Mouse (Mus musculus): ENCODE measurements around the gene Disc1. TPM values are rescaled to one million over a fixed set of nuclear protein-coding genes. Genes with fewer than 3 reads are reported as not detected.
A peak's percentile ranks its signal among the peaks of the same experiment; 100 is the strongest.

Disc1 gene
- total RNA-seq, 4 experiments from 2014 or later: 4.3 to 5.0 (median 4.8) TPM

DNA sequence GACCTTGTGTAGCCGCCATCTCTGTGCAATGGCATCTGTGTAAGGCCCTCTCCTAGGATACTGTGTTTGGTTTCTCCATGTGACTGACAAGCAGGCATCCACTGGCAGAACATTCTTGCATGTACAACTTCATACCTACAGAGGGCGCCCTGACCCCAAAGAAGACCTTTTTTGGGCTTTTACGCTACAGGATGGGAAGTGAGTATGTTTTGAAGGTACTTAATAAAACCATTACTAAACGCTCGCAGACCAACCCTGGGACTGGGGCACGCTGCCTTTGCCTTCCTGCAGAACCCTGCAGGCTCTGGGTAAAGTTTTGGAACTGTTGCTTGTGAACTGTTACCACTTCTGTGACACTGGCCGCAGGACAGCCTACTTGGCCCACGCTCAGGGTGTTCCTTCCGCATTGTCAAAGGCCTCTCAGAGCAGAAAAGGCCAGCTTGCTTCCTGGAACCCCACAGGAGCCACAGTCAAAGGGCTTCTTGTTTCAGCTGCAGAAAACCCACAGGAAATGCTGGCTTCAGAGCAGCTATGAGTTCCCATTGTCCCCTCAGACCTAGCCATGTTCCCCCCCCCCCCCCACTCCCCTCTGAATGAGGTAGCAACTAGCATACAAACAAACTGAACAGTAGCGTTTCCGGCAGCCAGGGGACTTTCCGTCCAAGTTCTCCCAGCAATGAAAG is 13.1 kb downstream of the Disc1 start:
- DNase-seq (ENCODE audit: low spot score in 2 of 2): peak; percentile 81

DNA sequence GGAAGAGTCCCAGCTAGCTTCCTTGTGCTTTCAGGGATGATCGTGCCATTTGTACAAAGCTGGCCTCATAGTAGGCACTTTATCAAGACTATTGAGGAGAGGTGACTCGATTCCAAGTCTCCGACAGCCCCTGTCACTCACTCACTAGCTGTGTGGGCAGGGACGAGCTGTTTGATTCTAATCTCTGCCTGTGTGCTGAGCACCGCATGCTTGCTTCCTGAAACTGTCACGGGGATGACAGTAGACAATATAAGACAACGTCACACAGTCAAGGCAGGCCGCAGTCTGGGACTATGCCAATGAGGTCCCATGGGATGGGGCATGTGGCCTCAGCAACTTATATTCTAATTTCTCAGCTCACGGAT is 13.6 kb downstream of the Disc1 start:
- peak in 1 of 2 experiments; percentile 43 for DNase-seq (ENCODE audit: low spot score in 2 of 2)

DNA sequence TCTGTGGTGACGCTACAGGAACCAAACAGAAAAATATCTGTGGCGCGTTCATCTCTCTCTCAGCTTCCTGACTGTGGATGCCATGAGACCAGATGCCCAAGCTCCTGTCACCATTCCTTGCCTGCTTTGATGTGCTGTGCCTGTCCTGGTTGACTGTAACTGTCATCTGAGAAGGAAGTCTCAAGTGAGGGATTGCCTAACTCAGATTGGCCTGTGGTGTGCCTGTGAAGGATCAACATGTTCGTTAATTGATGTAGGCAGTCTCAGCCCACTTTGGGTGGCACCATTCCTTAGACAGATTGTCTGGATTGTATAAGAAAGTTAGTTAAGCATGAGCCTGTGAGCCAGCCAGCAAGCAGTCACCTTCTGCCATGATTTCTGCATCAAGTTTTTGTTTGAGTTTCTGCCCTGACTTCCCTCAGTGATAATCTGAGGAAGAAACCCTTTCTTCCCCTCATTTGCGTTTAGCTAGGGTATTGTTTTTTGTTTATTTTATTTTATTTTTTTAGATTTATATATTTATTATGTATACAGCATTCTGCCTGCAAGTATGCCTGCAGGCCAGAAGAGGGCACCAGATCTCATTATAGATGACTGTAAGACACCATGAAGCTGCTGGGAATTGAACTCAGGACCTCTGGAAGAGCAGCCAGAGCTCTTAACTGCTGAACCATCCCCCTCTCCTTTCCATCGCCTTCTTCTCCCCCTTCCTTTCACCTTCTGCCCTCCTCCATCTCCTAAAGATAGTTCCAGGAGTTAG is 14.3 kb downstream of the Disc1 start:
- DNase-seq (ENCODE audit: low spot score in 2 of 2): no peak

DNA sequence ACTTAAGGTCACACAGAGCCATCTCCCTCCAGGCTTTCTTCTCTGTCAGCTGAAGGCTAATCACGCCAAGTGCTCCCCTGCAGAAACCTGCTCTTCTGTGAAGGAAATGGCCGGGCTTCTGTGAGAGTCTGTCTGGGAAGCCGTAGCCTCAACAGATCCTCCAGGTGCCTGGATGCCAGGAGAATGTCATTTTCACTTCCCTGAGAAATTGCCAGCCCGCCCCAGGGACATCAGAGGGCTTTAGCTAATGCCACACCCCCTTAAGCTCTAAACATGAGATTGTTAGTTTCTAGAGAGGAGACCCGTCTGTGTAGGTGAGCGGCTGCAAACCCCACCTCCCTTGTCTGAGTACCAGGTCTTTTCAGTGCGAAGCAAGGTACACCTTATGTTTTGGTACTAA is 15.3 kb downstream of the Disc1 start:
- DNase-seq (ENCODE audit: low spot score in 2 of 2): no peak

DNA sequence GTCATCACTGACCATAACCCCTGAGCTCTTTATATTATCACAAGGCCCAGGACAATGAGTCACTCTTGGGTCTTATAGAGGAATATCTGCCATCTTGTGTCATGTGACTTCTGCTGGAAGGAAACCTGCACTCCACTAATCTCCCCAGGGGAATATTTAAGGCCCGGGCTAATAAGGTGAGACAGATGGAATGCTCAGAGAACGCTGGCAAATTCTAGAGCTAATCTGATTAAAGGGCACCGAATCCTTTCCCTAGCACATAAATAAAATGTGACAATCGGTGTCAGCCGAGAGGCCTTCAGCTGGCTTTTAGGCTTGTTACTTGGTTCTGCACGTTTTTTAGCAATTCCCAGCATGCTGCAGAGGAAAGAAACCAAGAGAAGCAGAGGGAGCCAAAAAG is 15.7 kb downstream of the Disc1 start:
- DNase-seq (ENCODE audit: low spot score in 2 of 2): no peak

DNA sequence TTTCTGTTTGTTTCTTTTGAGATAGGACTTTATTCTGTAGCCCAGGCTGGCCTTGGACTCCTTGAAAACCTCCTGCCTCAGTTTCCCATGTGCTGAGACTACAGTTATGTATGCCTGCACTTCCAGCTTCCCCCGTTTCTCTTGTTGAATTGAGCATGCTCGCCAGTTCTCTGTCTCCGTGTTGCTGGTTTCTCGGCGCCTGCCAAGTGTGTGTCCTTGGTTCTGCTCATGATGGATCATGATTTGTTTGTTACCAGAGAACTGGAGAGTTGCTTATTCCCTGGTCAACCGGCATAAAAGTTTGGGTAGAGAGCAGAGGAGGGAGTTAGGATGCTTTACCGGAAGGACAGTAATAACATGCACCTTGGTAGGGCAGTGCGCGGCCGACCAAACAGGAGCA is 20.1 kb downstream of the Disc1 start:
- no peak for DNase-seq (ENCODE audit: low spot score in 2 of 2)

DNA sequence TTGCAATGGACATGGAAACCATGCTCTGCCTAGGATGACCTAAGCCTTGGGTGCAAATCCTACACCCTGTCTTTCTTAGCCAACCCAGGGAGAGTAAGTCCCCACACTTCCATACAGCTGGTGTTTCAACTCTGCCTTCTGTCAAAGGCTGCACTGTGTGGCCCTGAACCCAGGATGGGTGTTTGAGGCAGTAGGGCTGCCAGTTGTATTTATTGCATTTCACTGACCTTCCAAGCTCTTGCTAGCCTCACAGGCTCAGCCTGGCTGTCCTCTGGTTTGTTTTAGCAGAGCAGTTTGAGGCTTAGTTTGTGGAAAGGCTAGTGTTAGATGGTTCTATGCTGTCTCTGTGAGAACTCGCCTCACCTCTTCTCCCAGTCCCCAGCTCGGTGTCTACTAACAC is 20.6 kb downstream of the Disc1 start:
- no peak for DNase-seq (ENCODE audit: low spot score in 2 of 2)

DNA sequence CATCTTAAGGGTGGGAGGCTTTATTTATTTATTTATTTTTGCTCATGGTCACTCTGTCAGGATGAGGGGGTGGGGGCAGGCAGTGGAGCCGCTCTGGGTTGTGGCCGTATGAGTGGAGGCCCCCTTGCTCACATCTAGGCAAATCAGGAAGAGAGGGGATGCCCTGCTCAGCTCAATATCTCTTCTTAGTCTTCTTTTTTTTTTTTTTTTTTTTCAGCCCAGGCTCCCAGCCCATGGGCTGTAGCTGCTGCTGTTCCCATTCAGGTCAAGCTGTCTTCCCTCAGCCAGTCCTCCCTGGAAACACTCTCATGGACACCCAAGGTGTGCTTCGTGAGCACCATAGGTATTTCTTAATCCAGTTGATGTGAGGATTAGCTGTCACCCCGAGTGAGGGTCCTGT is 21.4 kb downstream of the Disc1 start:
- DNase-seq (ENCODE audit: low spot score in 2 of 2): no peak

DNA sequence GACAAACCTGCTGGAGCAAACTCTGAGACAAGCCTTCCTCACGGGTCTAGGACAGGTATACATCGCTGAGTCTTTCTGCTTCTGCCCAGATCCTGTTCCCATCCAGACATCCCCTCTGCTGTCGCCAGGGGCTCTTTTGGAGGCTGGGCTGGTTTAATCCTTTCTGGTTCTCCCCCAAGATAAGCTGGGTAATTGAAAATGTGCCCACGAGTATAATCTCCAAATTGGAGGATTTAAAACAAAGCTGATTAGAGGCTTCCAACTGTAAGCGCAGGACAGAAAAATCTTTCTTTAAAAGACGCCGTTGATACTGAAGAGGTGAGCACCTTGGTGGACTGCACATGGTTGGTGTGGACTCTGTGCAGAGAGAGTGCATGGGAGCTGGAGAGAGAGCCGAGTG is 23.3 kb downstream of the Disc1 start:
- DNase-seq (ENCODE audit: low spot score in 2 of 2): no peak

DNA sequence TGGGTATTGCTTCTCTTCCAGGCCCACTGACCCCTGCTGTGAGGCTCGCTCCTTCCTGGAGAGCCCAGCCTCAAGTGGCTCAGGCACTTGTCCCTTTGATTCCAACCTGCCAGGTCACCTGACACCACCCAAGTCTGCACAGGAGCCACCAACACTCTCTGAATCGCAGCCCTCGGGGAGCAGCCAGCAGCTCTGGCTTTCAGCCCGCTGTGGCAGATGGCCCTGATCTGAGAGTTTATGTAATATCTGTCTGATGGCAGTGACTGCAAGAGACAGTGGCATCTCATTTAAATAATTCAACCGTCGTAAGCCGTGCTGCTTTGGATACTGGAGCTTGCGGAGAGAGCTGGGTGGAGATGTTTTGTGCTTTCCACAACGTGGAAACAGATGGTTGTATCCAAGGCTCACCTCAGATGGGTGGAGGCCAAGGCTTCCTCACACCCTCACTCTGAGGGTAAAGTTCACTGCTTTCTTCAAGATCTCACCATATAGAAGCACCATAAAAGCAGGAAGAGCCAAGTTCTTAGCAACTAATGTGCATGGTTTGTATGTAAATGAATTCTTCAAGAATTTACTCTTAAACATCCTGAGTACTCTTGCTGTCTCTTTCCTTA is 24.9 kb downstream of the Disc1 start:
- DNase-seq (ENCODE audit: low spot score in 2 of 2): peak; percentile 91 to 93

DNA sequence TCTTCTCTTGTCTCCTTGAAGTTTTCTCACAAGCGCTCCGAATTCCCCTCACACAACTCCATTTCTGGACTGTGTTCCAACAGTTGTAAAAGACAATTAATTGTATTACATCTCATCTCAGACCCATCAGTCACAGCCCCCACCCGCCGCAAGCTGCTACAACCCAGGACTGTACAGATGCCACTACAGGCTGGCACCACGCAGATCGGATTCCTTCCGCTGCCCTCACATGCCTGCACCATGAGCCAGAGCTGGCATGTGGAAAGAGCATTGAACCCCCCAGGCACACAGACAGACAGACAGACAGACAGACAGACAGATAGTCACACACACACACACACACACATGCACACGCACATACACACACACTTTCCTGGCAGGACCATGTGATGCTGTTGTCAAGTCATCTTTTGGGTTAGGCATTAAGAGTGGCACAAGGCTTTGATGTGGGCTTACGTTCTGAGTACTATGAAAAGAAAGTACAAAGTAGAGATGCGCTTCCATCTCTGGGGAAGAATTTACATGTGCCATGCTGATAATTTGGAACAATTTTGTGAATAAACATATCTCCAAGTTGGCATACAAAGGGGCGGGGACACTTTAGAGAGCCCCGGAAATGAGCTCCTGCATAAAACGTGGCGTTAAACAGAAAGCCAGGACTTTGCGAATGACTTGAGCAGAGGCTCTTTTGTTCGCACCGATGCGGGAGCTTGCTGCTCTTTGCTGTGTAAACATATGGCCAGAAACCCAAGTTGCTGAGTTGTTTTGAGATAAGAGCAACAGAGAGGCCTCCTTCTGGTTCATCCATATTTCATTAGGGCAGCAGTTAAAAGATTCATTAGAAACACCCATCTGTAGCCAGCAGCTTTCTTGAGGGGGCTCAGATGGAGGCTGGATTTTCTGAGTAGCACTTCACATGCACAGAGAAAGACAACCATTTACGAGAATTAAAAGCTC is 26.7 kb downstream of the Disc1 start:
- DNase-seq (ENCODE audit: low spot score in 2 of 2): peak; percentile 48

DNA sequence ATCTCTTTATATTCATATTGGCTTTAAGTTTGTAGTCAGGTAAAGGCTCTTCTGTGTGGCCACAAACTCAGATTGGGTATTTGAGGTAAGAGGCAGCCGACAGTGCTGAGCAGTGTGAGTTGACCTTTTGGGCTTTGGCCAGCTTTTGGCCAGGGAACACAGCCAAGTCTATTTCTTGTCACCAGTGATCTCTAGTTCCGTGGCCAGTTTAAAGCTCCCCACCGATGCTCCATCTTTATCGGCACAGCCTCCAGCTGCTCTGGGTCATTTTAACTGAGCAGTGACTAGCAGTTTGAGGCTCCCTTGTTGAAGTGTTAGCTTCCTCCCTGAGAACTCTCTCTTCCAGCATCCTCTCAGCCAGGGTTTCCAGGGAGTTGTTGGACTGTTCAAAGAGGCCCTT is 29.8 kb downstream of the Disc1 start:
- DNase-seq (ENCODE audit: low spot score in 2 of 2): no peak

DNA sequence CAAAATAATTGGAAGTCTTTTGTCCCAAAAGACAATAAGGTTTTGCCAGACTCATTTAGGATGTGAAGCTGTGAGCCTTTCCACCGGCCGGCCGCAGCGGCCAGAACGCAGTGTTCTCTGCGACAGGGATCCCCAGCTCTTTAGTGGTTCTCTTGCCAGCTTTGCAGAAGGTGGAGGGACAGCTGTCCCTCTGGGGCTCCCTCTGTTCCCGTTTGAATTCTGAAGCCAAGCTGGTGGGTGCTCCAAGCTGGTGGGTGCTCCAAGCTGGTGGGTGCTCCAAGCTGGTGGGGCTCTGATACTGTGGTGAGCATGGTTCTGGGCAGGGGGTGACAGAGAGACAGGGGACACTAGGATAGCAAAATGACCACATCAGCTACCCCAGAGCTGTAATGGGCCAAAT is 30.5 kb downstream of the Disc1 start:
- DNase-seq (ENCODE audit: low spot score in 2 of 2): peak; percentile 69 to 79

DNA sequence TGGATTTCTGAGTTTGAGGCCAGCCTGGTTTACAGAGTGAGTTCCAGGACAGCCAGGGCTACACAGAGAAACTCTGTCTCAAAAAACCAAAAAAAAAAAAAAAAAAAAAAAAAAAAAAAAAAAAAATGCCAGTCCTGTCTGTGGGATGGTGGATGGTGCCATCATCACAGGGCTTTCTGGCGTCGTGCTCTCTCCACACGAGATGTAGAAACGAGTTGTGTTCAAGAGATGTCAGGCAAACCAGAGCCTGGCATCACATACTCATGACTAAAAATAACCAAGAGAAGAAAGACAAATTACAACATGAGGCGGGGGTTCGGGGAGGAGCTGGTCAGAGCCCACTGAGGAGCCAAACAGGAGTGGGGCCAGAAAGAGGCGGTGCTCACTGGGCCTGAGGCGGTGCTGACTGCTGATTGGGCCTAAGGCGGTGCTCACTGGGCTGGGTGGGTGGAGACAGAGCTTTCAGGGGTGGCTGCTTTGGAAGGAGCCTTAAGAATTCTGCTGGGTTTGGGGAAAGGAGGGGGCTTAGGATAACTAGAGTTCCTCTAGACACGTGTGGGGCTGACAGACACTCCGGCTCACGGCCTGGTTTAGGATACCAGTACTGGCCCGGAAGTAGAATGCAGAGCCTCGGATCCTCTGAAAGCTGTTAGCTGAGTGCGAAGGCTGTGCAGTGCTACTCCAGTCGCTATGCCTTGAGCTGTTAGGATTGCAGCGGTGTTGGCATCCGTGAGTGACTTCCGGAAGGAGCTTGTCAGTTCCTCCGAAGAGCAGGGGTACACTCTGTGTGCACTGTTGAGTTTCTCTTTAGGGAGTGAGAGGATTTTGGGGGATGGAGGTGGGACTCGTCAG is 37.1 kb downstream of the Disc1 start:
- no peak for DNase-seq (ENCODE audit: low spot score in 2 of 2)

DNA sequence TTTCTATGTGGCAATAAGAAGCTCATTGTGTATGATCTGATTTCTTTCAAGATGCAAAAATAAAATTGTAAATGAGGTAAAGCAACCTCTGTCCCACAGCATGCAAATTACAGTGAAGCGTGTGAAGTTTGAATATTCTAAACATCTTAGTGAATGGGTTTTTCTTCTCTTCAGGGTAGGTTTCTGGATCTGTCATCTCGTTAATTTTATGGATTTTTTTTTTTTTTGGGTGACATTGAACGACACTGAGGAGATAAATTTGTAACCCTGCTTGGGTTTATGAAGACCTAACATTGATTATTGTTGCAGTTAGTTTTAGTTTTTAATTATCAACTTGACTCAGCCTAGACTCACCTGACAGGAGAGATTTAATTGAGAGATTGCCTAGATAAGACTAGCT is 43.1 kb downstream of the Disc1 start:
- no peak for DNase-seq (ENCODE audit: low spot score in 2 of 2)

DNA sequence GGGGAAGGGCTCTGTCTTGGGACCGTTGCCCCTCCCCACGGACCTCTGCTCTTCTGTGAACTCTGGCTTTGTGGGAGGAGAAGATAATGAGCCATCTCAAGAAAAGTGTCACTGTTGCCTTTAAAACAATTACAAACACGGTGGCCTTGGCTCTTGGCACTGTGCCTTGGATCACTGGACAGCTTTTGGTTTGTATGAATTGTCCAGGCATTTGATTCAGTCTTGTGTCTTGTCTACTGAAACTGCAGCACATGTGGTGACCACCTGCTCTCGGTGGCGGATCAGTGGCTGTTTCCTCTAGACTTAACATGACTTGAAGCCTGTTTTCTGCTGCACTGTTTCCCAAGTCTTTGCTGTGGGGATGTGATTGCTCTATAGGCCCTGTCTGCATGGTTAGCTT is 44.1 kb downstream of the Disc1 start:
- no peak for DNase-seq (ENCODE audit: low spot score in 2 of 2)

DNA sequence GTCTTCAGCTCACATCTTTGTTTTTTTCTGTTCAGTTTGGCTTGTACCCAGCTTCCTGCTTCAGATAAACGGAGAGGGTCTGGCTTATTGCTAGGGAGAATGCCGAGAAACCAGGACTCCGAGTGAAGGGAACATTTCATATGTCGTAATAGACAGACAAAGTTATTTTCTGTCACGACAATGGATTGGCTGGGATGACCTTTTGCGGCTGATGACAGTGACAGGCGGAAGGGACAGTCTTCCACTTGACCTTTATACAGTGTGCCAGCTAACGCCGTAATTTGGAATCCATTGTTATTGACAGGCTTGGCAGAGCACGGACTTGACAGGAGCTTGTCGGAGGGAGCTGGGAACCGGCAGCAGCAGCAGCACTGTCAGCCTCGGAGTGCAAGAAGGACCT is 48.3 kb downstream of the Disc1 start:
- DNase-seq (ENCODE audit: low spot score in 2 of 2): no peak

DNA sequence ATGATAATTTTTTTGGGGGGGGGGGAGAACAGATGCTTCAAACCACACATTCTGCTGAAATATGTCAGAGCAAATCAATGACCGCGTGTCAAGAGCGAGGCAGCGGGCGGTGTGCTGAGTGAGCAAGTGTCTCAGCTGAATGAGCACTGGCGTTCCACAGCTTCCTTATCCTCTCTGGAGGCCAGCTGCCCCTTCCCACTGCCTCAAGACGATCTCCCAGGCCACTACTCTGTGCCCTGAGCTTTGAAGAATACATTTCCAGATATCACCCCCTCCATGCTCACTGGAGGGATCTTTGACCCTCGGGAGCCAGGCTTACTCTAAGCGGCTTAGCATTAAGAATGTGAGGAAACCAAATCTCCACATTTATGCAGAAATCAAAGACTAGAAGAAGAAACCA is 59.2 kb downstream of the Disc1 start:
- no peak for DNase-seq (ENCODE audit: low spot score in 2 of 2)

DNA sequence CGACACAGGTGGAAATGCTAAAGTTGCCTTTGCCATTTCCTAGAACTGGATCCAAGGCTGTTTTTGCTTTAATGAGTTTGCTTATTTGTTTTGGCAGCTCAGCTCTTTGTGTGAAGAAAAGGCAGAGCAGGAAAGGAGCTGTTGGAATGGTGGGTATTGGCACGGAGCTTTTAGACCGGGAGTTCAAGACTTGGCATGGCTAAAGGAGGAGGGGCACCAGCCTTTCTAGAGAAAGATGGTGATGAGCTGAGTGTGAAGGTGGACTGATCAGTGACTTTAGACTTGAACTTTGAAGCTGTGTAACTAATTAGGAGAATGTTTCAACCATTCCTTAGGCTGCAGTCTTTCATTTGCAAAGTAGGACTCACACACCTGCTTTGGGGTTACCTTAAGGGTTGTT is 59.8 kb downstream of the Disc1 start:
- no peak for DNase-seq (ENCODE audit: low spot score in 2 of 2)

DNA sequence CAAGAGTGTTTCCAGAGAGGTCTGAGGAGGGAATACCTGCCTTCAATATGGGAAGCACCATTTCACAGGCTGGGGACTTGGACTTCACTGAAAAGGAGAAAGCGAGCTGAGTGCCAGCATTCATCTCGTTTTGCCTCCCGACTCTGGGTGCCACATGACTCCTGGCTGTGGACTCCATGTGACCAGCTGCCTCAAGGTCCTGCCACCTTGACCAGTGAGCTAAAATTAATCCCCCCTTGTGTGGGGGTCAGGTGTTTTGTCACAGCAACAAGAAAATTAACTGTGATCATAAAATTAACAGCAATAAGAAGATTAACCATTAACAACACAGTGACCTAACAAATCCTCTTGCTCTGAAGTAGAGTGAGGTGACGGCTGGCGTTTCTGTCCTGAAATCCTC is 61.3 kb downstream of the Disc1 start:
- no peak for DNase-seq (ENCODE audit: low spot score in 2 of 2)

DNA sequence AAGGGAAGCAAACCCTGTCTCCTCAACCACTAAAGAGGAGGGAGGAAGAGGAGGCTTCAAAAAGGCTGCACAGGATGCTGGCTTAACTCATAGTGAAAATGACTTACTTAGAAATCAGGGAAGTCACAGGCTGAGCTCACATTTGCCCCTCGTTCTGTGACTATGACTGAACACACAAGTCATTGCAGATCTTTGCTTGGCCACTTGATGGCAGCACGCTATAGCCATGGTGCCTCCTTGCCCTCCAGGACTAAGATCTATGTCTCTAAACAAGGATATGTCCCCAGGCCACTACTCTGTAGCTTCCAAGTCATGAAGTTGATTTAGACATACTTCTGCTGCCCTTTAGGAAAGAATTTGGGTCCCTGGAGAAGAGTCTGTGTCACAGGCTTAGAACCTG is 62.6 kb downstream of the Disc1 start:
- peak in 1 of 2 experiments; percentile 42 for DNase-seq (ENCODE audit: low spot score in 2 of 2)

Measured in layer of hippocampus, adult 8-10 months (tissue).